Mouse (Mus musculus): ENCODE measurements at regions not wholly inside any gene's neighbourhood (a gene's known extent, or its start where the extent isn't known, plus 50 kb on each side); places are given as distances from the start of the nearest gene placed in this dataset.
"Not testable (repeated sequence)": the region's sequence is repeated elsewhere in the genome, so short reads cannot be mapped to it uniquely, and the experiment has no call there.

DNA sequence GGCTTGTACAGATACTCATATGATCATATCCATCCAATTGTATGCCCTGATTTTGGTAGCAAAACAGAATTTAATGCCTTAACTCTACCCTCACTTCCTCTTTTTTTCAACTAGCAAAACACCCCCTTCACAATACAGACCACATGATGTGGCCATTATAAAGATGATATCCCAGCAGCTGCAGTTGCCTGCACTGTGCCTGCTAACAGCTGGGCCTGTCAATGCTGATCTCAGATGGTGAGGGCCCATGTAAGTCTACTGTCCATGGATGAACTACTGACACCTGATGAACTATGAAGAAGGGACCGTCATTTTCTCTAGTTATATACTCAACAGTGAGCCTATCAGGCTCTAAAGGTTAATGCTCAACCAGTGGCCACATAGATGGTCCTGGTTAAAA, 191.8 kb upstream of the Fmr1 start:
- DNase-seq (ENCODE audit: low spot score), result no peak

DNA sequence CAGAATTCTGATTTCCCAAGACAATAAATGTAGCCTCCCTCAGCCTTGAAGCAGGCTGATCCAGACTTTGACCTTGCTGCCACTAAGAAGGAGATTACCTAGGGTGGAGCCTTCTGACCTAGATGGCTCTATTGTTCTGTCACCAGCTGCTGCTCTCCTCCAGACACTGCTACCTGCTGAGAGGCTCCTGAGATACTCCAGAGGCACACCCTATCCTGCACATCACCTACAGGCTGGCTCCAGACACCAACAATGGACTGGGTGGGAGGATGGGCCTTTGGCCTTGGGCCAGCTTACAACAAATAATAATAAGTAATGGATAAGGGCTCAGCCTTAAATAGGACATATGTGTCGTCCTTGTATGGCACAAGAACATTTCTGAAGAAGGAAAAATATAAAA, 186.3 kb upstream of the Fmr1 start:
- DNase-seq (ENCODE audit: low spot score), result not testable (repeated sequence)

GRCm38 (mm10) chrX:68494398-68495143, 183.8 kb upstream of the Fmr1 start:
- DNase-seq (ENCODE audit: low spot score), result no peak

DNA sequence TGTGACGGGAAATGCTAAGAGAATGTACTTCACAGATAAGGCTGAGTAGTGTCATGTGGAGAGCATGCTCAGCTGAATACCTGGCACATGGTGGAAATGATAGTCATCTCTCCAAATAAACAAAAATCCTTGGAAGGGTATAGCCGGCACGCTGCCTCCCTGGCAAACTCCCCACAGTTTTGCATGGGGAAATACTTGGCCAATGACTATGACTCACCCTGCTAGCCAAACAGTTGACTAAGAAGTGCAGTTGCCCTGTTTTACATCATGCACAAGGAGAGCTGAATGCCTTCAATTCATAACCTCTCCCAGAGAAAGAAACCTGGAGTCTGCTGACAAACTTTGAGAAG, 183.2 kb upstream of the Fmr1 start:
- no peak for DNase-seq (ENCODE audit: low spot score)

DNA sequence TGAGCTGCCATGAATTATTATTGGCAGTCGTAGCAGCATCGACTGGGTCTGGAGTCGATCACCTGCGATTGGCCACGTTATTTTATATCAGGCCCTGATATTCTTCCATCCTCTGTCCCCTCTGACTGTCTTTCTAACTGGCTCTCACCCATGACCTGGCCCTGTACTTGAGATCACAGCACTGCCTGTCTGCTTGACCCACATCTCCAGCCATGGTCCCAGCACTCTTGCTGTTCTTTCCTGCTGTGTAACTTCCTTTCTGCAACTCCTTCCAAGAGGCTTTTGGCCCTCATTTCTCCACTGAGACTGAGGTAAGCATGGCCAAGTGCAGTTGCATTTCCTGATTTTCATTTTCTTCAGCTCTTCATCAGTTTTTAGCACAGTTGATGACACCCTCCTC, 182.6 kb upstream of the Fmr1 start:
- DNase-seq (ENCODE audit: low spot score), result no peak

DNA sequence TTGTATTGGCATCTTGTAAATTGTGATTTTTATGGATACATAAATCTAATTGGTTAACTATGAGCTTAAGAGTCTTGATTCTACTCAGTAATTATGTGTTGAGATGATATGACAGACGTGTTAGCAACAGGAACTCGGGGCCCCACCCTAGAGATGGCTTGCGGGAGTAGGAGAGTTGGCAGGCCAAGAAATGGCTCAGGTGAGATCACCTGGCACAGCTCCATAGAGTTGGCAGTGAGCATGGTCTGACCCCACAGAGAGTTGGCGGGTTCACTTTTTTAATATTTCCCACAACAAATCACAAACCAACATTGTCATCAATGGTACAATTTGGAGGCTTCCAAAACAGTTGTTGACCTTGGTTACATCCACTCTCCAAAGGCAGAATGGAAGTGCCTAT, 180.5 kb upstream of the Fmr1 start:
- DNase-seq (ENCODE audit: low spot score), result no peak

GRCm38 (mm10) chrX:68502938-68503337, 175.4 kb upstream of the Fmr1 start:
- no peak for DNase-seq (ENCODE audit: low spot score)

DNA sequence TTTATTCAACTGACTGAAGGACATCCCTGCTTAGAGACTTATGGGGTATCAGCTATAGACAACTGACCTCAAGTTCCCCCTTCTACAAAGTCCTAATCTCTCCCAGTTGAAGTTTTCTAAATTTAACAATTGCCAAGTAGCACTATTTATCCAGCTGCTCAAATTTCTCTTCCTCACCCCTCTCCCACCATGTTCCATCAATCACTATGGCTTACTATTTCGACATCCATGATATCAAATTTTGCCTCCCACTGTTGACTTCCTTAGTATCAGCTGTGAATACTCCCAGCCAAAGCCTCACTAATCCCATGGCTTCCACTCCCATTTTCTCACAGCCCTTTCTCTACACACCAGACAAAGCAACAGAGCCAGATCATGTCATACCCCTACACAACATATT, 170.7 kb upstream of the Fmr1 start:
- DNase-seq (ENCODE audit: low spot score), result no peak

GRCm38 (mm10) chrX:68512213-68512766, 166.1 kb upstream of the Fmr1 start:
- no peak for DNase-seq (ENCODE audit: low spot score)

GRCm38 (mm10) chrX:68546561-68546960, 131.8 kb upstream of the Fmr1 start:
- no peak for DNase-seq (ENCODE audit: low spot score)

GRCm38 (mm10) chrX:68554031-68554430, 124.3 kb upstream of the Fmr1 start:
- DNase-seq (ENCODE audit: low spot score), result no peak

- no peak for DNase-seq (ENCODE audit: low spot score)
Observed at GRCm38 (mm10) chrX:68557717-68558116, 120.6 kb upstream of the Fmr1 start.

- DNase-seq (ENCODE audit: low spot score), result peak; percentile 3
Observed at GRCm38 (mm10) chrX:68585246-68585645, 93.1 kb upstream of the Fmr1 start.

GRCm38 (mm10) chrX:68622141-68622540, 56.2 kb upstream of the Fmr1 start:
- no peak for DNase-seq (ENCODE audit: low spot score)

Measured in testis, postnatal 14 days (tissue).